Mouse (Mus musculus) ovary, postnatal 36 days (tissue): ENCODE data around the gene Rft1.
A peak's percentile ranks its signal among the peaks of the same experiment; 100 is the strongest.

ENCODE experiments used
- DNase-seq: peaks from one replicate; pipeline ENCODE4 v3.0.0; 2022; ENCODE audit warnings: low spot score, mixed read lengths

The Rft1 gene

DNA sequence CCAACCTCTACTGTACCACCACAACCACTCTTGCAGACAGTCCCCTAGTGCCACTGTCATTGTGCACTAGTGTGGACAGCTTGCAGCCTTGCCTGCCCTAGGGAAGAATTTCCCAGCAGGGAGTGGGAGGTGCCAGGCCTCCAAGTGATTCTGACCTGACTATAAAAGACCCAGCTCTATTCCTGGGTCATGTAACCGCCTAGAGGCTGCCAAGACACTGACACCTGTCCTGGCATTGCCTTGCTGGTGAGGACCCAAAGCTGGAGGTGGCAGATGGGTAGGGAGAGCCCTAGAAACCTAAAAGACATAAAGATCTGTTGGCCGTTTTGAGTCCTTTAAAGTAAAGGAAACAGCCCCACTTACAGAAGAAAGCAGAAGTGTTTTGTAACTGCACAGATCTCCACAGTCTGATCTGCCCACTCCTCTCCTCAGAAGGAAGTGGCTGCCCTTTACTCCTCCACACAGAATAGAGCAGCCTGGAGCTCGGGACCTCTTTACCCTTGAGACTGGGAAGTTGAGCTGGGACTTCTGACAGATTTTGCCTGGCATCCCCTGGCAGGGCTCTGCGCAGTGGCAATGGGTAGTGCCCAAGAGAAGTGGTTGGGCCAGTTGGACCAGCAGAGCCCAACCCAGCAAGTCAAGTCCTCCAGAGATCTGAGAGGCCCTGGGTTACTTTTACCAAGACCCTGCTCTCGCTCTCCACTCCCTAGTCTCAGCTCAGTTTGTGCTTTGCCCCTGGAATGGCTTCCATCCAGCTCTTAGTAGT lies 23.2 kb upstream of the Rft1 start:
- DNase-seq, result no peak

DNA sequence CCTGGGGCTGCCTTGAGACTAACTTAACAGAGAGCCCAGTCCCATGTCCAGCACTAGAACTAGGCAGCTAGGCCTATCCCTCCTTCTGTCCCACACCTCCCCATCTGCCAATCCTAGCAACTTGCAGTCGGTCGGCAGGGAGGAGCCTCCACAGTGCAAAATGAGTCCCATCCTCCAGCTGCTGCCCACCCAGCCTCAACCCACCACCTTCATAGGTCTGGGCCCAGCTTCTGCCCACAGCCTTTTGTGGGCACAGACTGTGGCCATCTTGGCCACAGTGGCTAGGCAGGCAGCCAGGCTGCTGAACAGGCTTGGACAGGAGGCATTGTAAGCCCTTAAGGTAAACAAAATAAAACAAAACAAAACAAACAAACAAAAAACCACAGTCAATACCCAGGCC lies 22.3 kb upstream of the Rft1 start:
- DNase-seq, result no peak

- DNase-seq, result no peak
These were observed 20.5 kb upstream of the Rft1 start for GRCm38 (mm10) chr14:30633708-30634107.

- DNase-seq, result no peak
These were observed 19.7 kb upstream of the Rft1 start for GRCm38 (mm10) chr14:30634418-30634817.

DNA sequence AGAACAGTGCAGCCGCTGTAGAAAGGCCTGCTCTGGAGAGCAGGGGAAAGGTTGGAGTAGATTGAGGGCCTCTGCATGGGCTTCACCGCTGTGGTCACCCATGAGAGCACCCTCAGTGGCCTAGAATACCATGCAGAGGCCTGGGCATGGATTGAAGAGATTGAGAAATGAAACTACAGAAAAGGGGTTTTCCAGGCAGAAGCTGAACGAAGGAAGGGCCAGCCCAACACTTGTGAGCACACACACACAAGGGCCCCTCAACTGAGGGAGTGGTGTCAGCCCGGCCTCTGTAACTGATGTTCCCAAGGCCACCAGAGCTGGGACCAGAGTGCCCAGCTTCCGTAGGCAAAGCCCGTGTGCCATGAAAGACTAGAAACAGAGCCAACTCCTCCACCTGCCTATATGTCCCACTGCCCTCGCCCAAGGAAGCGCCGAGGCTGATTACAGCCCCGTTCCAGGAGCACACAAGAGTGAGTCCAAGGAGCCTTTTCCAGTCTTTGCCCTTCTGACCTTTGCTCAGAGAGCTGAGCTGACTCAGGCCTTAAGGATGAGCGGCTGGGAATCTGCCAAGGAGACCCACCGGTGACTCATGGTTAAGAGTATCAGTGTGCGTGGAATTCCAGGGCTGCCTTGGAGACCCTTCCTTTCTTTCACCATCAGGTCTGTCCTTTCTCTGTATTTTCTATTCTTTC lies 18.8 kb upstream of the Rft1 start:
- DNase-seq, result no peak

- DNase-seq, result no peak
These were observed 17.7 kb upstream of the Rft1 start for GRCm38 (mm10) chr14:30636499-30636898.

GRCm38 (mm10) chr14:30637087-30637486 lies 17.1 kb upstream of the Rft1 start:
- DNase-seq, result no peak

DNA sequence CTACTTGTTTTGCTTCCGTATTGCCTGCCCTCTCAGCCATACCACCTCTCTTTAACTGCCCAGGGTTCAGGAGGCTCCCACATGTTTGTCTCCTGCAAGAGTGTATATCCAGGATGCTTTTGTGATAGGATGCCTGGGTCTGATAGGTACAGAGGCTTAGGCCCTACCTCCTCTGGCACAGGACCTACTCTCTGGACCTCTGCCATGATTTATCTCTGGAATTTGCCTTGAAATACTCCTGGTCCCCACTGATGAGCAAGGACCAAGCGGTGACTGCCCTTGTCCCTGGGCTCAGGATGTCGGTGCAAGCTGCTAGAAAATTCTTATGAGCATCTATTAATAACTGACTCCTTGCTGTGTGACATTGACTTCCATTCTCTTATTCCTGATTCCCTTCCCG lies 16.2 kb upstream of the Rft1 start:
- DNase-seq, result no peak

GRCm38 (mm10) chr14:30638686-30639085 lies 15.5 kb upstream of the Rft1 start:
- DNase-seq, result no peak

DNA sequence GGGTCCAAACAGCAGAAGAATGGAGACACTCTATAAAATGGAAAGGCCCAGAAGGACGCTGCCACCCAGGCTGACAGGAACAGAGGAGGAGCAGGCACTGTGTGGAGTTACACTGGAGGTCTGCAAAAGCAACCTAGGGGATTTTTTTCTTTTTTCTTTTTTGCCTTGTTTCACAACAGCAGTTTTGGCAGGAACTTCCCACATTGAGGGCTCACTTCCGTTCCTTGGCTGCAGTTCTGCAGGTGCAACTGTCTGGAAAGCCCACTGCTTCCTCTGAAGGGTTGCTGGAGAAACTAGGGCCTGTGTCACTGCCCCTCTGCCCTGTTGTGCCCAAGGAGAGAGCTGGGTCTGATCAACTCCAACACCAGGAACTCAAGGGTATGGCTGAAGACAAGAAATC lies 12.4 kb upstream of the Rft1 start:
- DNase-seq, result no peak

DNA sequence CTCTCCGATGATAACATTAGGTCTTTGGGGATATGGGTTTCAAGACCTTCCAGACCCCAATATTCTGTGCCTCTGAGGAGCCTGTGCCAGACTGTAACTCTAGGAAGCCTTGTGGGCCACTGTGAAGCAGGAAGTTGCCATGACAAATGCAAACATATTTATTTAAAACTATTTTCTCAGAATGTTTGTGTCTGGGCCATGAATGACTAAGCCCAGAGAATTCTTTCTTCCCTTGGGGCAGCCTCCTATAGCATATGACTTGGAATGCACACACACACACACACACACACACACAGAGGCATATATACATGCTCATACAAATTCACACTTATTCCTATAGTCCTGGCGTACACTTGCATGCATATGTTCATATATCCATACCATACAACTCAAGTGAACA lies 10.1 kb upstream of the Rft1 start:
- DNase-seq, result no peak

- DNase-seq, result no peak
These were observed 9.1 kb upstream of the Rft1 start for GRCm38 (mm10) chr14:30645066-30645465.

- DNase-seq, result no peak
These were observed 7.7 kb upstream of the Rft1 start for GRCm38 (mm10) chr14:30646486-30646885.

DNA sequence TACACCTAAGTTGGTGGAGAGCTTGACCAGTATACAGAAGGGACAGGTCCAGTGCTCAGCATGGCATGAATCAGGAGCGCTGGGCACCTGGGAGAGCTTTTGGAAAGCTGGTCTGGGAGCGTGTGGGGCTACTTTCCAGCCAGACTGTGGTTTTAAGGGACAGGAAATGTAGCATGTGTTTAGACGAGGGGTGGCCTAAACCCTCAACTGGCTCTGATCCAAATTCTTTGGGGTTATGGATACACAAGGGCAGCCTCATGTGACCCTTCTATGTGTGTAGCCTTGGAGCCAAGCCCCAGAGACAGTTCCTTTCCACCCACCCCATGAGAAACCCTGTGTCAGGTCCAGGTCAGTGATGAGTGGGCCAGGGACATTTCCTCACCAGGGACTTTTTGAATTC lies 5.7 kb upstream of the Rft1 start:
- no peak for DNase-seq

- DNase-seq, result no peak
These were observed 4.4 kb upstream of the Rft1 start for GRCm38 (mm10) chr14:30649745-30650144.

DNA sequence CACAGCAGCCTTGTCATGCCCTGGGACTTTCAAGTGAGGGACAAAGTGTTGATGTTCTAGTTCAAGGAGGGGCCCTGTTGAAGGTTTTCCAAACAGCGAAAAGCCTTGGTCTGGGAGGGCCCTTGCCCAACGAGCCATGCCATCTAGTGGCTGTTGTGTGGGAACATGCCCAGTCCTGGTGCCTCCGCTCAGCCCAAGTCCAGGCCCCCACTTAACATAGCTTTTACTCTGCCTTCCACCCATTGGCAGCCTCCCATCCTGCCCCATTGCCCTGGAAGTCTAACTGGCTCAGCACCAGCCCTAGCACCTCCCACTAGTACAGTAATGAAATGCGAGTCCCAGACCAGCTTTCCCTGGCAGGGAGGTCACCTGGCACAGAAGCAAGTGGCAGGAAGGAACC lies 3.2 kb upstream of the Rft1 start:
- DNase-seq, result peak; percentile 88

DNA sequence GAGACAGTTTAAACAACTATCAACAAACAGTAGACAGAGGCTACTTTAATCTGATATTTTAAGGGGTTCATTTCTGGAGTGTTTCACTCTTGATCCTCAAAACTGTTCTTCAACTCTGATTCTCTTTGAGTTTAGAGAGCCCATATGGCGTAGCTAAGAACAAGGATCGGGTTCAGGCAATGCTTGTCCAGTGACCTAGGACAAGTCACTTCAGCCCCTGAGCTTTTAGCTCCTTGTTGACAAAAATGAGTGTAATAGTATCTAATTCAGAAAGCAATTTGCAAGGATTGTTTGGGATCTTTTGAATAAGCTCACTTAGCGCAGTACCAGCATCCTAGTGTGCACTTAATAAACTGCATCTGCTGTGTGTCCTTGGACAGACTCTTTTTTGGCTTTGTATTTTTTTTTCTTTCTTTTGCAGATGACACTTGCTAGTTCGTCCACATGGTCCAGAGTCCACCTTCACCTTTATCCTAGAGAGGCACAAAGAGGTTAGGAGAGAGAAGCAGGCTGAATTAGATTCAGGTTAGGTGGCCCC lies 600 bp downstream of the Rft1 start:
- no peak for DNase-seq

DNA sequence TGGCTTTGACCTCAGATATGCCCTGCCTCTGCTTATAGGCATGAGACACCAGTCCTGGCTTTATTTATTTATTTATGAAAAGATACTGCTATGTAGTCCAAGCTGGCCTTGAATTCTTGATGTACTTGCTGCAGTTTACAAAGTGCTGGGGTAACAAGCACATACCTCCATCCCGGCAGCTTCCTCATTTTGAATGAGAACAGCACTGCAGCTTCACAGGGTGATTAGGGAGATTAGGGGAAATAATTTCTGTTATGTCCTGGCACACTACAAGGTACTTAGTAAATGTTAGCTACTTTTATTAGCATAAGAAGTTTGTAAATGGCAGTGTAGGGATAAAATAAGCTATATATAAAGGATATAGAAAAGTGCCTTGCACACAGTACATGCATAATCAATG lies 1.4 kb downstream of the Rft1 start:
- no peak for DNase-seq

GRCm38 (mm10) chr14:30666061-30666460 lies 11.9 kb downstream of the Rft1 start:
- no peak for DNase-seq

DNA sequence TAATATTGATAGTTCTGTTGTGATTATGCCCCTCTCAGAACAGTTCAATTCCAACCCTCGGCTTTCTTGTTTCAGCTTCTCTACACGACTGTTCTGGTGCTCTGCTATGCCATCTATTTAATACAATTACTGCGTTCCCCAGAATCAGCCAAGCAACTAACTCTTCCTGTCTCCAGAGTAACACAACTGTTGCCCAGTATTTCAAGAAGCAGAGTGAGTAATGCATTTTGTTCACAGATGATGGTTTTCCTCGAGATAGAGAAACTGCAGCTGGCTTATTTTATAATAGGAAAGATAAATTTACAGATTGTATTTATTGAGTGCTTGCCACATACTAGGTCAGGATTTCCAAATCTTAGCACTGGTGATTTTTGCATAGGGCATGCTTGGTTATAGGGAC lies 12.4 kb downstream of the Rft1 start:
- DNase-seq, result no peak

DNA sequence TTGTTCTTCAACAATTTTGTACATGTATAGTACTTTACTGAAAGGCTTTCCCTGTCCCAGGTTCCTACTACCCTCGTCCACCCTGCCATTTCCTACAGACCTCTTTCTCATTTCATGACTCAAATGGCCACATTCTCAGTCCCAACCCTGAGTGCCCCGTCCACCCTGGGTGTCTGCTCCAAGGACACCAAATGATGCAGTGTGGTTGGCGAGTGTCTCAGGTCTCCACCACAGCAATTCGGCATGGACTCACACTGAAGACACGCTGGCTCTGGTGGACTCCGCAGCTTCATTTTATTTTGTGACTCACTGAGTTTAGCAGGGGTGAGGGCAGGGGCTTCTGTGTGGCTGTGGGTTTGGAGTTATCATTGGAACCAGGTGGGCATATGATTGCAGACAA lies 16.0 kb downstream of the Rft1 start:
- DNase-seq, result no peak

DNA sequence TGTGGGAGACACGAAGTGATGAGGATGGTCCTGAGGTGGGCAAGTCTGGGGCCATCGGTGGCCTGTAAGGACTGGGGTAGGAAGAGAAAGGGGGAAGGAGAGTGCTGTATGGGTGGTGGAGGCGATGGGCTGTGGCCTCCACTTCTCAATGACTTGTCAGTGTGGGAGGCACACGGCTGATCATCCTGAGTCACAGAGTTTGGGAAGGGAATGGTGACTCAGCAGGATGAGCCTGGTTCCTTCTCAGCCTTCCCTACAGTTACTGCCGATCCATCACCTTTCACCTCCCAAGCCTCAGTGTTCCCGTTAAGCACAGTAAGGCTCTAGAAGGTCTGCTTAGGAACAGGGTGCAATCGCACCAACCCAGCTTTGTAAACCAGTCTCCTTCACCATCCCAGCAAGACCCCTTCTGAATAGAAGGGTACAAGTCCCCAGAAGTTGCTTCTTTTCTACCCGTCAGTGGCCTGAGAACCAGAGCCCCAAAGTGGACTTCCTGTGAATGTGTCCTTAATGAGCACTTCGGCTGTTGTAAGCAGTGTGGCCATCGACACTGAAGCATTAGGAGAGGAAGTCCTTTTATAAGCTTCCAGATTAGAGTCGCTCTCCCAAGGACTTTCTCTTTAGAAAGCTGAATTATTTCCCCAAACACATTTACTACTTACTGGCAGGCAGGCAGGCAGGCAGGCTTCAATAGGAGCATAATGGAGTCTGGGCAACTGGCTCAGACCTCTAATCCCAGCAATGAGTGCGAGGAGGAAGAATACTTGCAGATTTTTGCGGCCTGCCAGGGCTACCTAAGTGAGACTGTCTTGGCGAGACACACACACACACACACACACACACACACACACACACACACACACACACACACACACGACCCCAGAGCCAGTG lies 17.2 kb downstream of the Rft1 start:
- no peak for DNase-seq

DNA sequence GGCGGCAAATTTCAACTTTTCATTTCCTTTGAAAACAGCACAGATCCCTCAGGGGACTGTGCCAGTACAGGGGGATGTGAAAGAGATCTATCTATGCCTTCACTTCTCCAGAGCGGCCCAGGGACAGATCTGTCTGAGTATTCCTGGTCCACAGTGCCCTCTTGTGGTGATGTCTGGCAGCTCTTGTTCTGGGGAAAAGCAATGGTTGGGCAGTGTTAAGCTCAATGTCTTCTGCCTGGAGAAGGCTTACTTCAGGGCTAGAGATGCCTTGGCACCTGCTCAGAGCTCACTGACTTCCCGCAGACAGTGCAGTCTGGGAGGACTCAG lies 17.8 kb downstream of the Rft1 start:
- DNase-seq, result peak; percentile 83
